Mouse (Mus musculus) liver, adult 2 months (tissue): ENCODE results near the gene Sgpp1.

Experiments used
- CTCF ChIP-seq: fragments of 200-500 bp; IDR thresholded peaks from 2 replicates; pipeline ENCODE4 v1.5.1; 2011; ENCODE audit warnings: low read depth, low read length, control low read depth
- POLR2A ChIP-seq: fragments of 200-500 bp; IDR thresholded peaks from 2 replicates; pipeline ENCODE4 v1.6.1; 2011; ENCODE audit warnings: low read length, control low read depth; ENCODE audit not compliant: insufficient read depth; ENCODE audit errors: extremely low read depth

- TF ChIP-seq POLR2A (no peak), CTCF (no peak)
These were observed 48.8 kb upstream of the Sgpp1 start for GRCm38 (mm10) chr12:75784271-75784751.
